Mouse (Mus musculus) CH12.LX (cell line): ENCODE measurements around the gene Sbno1. TPM values are rescaled to one million over a fixed set of nuclear protein-coding genes. Genes with fewer than 3 reads are reported as not detected.

Experiments used
- DNase-seq: peaks from one replicate; pipeline ENCODE4 v3.0.0-alpha.2; 2013; ENCODE audit errors: extremely low read depth
- H3K27ac ChIP-seq: 2 replicates; pipeline ENCODE4 v1.5.1; 2012; ENCODE audit warnings: low read depth, mild to moderate bottlenecking, control low read depth, moderate library complexity; ENCODE audit not compliant: insufficient read depth
- H3K27me3 ChIP-seq: replicated peaks from 2 replicates; pipeline ENCODE3; 2012; ENCODE audit warnings: inconsistent platforms
- H3K36me3 ChIP-seq, 2 experiments: replicated peaks in 1 of 2; 2 replicates each; pipeline versions ENCODE3 to v1.6.1; 2012; ENCODE audit warnings: inconsistent platforms in 1 of 2, low read length in 1 of 2, mild to moderate bottlenecking in 1 of 2, mixed read lengths in 1 of 2, moderate library complexity in 1 of 2; ENCODE audit not compliant: control insufficient read depth in 1 of 2, insufficient read depth in 1 of 2
- H3K4me1 ChIP-seq, 2 experiments: 2 replicates each; pipeline ENCODE4 v1.6.1; 2012; ENCODE audit warnings: inconsistent platforms in 1 of 2, moderate library complexity in 1 of 2; ENCODE audit not compliant: insufficient read depth in 2 of 2, control insufficient read depth in 1 of 2
- H3K4me2 ChIP-seq: 2 replicates; pipeline ENCODE4 v1.6.1; 2012; ENCODE audit warnings: low read depth, mild to moderate bottlenecking, control low read depth; ENCODE audit not compliant: poor library complexity, insufficient read depth, severe bottlenecking
- H3K4me3 ChIP-seq, 3 experiments: fragments of 150-350 bp in 1 of 3; sonication (generic) in 1 of 3; replicated peaks in 1 of 3; 2 replicates each; pipeline versions ENCODE3 to v1.5.1; 2011 to 2012; ENCODE audit warnings: low read depth in 2 of 3, low read length in 2 of 3, mild to moderate bottlenecking in 2 of 3, moderate library complexity in 2 of 3, control low read depth in 1 of 3, improper control_type of control experiment in 1 of 3, inconsistent platforms in 1 of 3, mixed read lengths in 1 of 3; ENCODE audit not compliant: poor library complexity in 1 of 3
- H3K79me2 ChIP-seq: replicated peaks from 2 replicates; pipeline ENCODE4 v1.6.1; 2012; ENCODE audit warnings: mild to moderate bottlenecking, moderate library complexity; ENCODE audit not compliant: control insufficient read depth, poor library complexity, insufficient read depth, severe bottlenecking; ENCODE audit errors: extremely low read depth
- H3K9ac ChIP-seq: 2 replicates; pipeline ENCODE4 v1.6.1; 2012; ENCODE audit warnings: low read depth, mild to moderate bottlenecking, control low read depth, moderate library complexity; ENCODE audit not compliant: insufficient read depth
- H3K9me3 ChIP-seq: replicated peaks from 2 replicates; pipeline ENCODE3; 2012; ENCODE audit warnings: low read length, inconsistent platforms, mixed read lengths
- BHLHE40 ChIP-seq: IDR thresholded peaks from 2 replicates; pipeline ENCODE4 v1.6.1; 2011; ENCODE audit warnings: mild to moderate bottlenecking, low read depth, low read length, improper control_type of control experiment
- CHD1 ChIP-seq: IDR thresholded peaks from 2 replicates; pipeline ENCODE4 v1.6.1; 2012; ENCODE audit warnings: low read depth, low read length, improper control_type of control experiment, inconsistent platforms
- CHD2 ChIP-seq: IDR thresholded peaks from 2 replicates; pipeline ENCODE4 v1.6.1; 2011; ENCODE audit warnings: low read length, improper control_type of control experiment
- CTCF ChIP-seq, 2 experiments: IDR thresholded peaks in 1 of 2; conservative IDR thresholded peaks in 1 of 2; 2 replicates each; pipeline ENCODE4 v1.5.1; 2011 to 2012; ENCODE audit warnings: low read depth in 2 of 2, low read length in 2 of 2, improper control_type of control experiment in 1 of 2, inconsistent platforms in 1 of 2, mild to moderate bottlenecking in 1 of 2, moderate library complexity in 1 of 2
- EP300 ChIP-seq: IDR thresholded peaks from 2 replicates; pipeline ENCODE4 v1.6.1; 2011; ENCODE audit warnings: low read length, improper control_type of control experiment
- IRF4 ChIP-seq: IDR thresholded peaks from 2 replicates; pipeline ENCODE4 v1.6.1; 2014; ENCODE audit warnings: low read depth, mild to moderate bottlenecking, inconsistent platforms, low read length, improper control_type of control experiment
- JUN ChIP-seq: IDR thresholded peaks from 2 replicates; pipeline ENCODE4 v1.6.1; 2011; ENCODE audit warnings: low read depth, mild to moderate bottlenecking, low read length, improper control_type of control experiment, moderate library complexity; ENCODE audit not compliant: insufficient read depth
- KAT2A ChIP-seq: IDR thresholded peaks from 2 replicates; pipeline ENCODE4 v1.6.1; 2012; ENCODE audit warnings: low read length, improper control_type of control experiment, inconsistent platforms; ENCODE audit not compliant: insufficient replicate concordance
- MAFK ChIP-seq: IDR thresholded peaks from 2 replicates; pipeline ENCODE4 v1.6.1; 2011; ENCODE audit warnings: low read length, improper control_type of control experiment; ENCODE audit not compliant: insufficient replicate concordance
- MAX ChIP-seq: IDR thresholded peaks from 2 replicates; pipeline ENCODE4 v1.6.1; 2011; ENCODE audit warnings: low read length, improper control_type of control experiment
- MAZ ChIP-seq: IDR thresholded peaks from 2 replicates; pipeline ENCODE4 v1.6.1; 2012; ENCODE audit warnings: low read depth, mild to moderate bottlenecking, inconsistent platforms, low read length, improper control_type of control experiment, moderate library complexity
- MEF2A ChIP-seq: IDR thresholded peaks from 2 replicates; pipeline ENCODE4 v1.6.1; 2014; ENCODE audit warnings: low read depth, mild to moderate bottlenecking, inconsistent platforms, low read length, improper control_type of control experiment, borderline replicate concordance
- MYC ChIP-seq: IDR thresholded peaks from 2 replicates; pipeline ENCODE4 v1.6.1; 2011; ENCODE audit warnings: low read depth, mild to moderate bottlenecking, improper control_type of control experiment, low read length
- NELFE ChIP-seq: IDR thresholded peaks from 2 replicates; pipeline ENCODE4 v1.6.1; 2011; ENCODE audit warnings: low read depth, low read length, improper control_type of control experiment
- POLR2A ChIP-seq: IDR thresholded peaks from 2 replicates; pipeline ENCODE4 v1.6.1; 2011; ENCODE audit warnings: low read depth, mild to moderate bottlenecking, improper control_type of control experiment, low read length
- POLR2AphosphoS2 ChIP-seq: IDR thresholded peaks from 2 replicates; pipeline ENCODE4 v1.6.1; 2011; ENCODE audit warnings: low read depth, low read length, improper control_type of control experiment
- TBP ChIP-seq: conservative IDR thresholded peaks from 2 replicates; pipeline ENCODE4 v1.6.1; 2011; ENCODE audit warnings: low read depth, low read length, improper control_type of control experiment
- UBTF ChIP-seq: IDR thresholded peaks from 2 replicates; pipeline ENCODE4 v1.6.1; 2012; ENCODE audit warnings: low read depth, mild to moderate bottlenecking, inconsistent platforms, low read length, improper control_type of control experiment, moderate library complexity
- USF2 ChIP-seq: conservative IDR thresholded peaks from 2 replicates; pipeline ENCODE4 v1.6.1; 2011; ENCODE audit warnings: low read depth, low read length, improper control_type of control experiment
- ZC3H11A ChIP-seq: IDR thresholded peaks from 2 replicates; pipeline ENCODE4 v1.6.1; 2012; ENCODE audit warnings: low read depth, mild to moderate bottlenecking, inconsistent platforms, low read length, improper control_type of control experiment
- ZMIZ1 ChIP-seq: IDR thresholded peaks from 2 replicates; pipeline ENCODE4 v1.6.1; 2012; ENCODE audit warnings: low read depth, mild to moderate bottlenecking, inconsistent platforms, low read length, improper control_type of control experiment
- ZNF384 ChIP-seq: IDR thresholded peaks from 2 replicates; pipeline ENCODE4 v1.6.1; 2012; ENCODE audit warnings: low read depth, low read length, improper control_type of control experiment, inconsistent platforms
- dilution Hi-C: fragments of 300-500 bp; cut with MboI; formaldehyde crosslinking; loops from 2 replicates; pipeline ENCODE4 v1.14.3; 2020; ENCODE audit warnings: low sequenced_read_pairs; ENCODE audit not compliant: extremely low pct_unique_long_range_greater_than_20kb, extremely low pct_ligation_motif_present
- in situ Hi-C: fragments of 300-500 bp; cut with MboI; formaldehyde crosslinking; loops from 3 replicates; pipeline ENCODE4 v1.14.3; 2019; ENCODE audit warnings: low sequenced_read_pairs, low pct_ligation_motif_present, low pct_unique_long_range_greater_than_20kb, mixed read lengths
- polyA plus RNA-seq: library from polyadenylated mRNA; unstranded; fragments of >175 nt; gene quantifications from 2 replicates; pipeline ENCODE4 v1.2.1, GENCODE M21; 2012; ENCODE audit warnings: low read depth; ENCODE audit not compliant: insufficient read length
- total RNA-seq, 2 experiments: library from RNA; depleted of rRNA; stranded (reverse); fragments of 300-350 nt in 1 of 2; fragments of >200 nt in 1 of 2; gene quantifications; 2 replicates each; pipeline ENCODE4 v1.2.3; 2012 to 2014

Sbno1 gene
- total and polyA plus RNA-seq, 3 experiments, result 35.0 to 48.5 (median 38.3) TPM

- peak overlapping the region; percentile 39; the same call in 1 of the 2 replicates for H3K27ac ChIP-seq
These were observed 772 bp upstream of the Sbno1 start for GRCm38 (mm10) chr5:124426475-124427071.

GRCm38 (mm10) chr5:124424723-124425411 lies 934 bp downstream of the Sbno1 start:
- H3K4me2 ChIP-seq, result peak overlapping the region; percentile 33; the same call in 1 of the 2 replicates
- dilution Hi-C loops, result no loop called here
- H3K79me2 ChIP-seq, result peaks cover 50% of the 10 kb centered on the region
- peaks cover 7 to 22% of the 10 kb centered on the region in 2 experiments for H3K4me1 ChIP-seq
- TF ChIP-seq MAZ (no peak), UBTF (0 out of 2 replicates have a peak, but pooled peaks have one; percentile 63), MAX (no peak)
- TF ChIP-seq, all 38 proteins: peak for 1
- H3K27ac ChIP-seq, result peak overlapping the region; percentile 39; the same call in 1 of the 2 replicates
- in situ Hi-C loops, result loop anchor here (25.0 kb wide), 1 partner anchor 437 kb away; the partner anchor contains the start of genes Ccdc92 and Zfp664
- peaks cover 0 to 15% of the 10 kb centered on the region in 2 experiments for H3K36me3 ChIP-seq
- no peaks in the 10 kb centered on the region for H3K9me3 ChIP-seq
- H3K9ac ChIP-seq, result peak overlapping the region; percentile 97
- peak overlapping the region; percentile 94 to 98 (median 97) for H3K4me3 ChIP-seq
- no peaks in the 10 kb centered on the region for H3K27me3 ChIP-seq
- peak; percentile 29 for DNase-seq

More at GRCm38 (mm10) chr5:124426475-124427071, 772 bp upstream of the Sbno1 start:
- H3K9ac ChIP-seq, result peak overlapping the region; percentile 31; the same call in 1 of the 2 replicates
- no peaks in the 10 kb centered on the region for H3K27me3 ChIP-seq
- peak overlapping the region in 2 of 3 experiments; percentile 27 to 42 for H3K4me3 ChIP-seq
- peaks cover 7 to 22% of the 10 kb centered on the region in 2 experiments for H3K4me1 ChIP-seq
- no peak for DNase-seq
- in situ Hi-C loops, result loop anchor here (25.0 kb wide), 1 partner anchor 436 kb away; the partner anchor contains the start of genes Ccdc92 and Zfp664
- dilution Hi-C loops, result no loop called here
- no peaks in the 10 kb centered on the region for H3K9me3 ChIP-seq
- H3K4me2 ChIP-seq, result peak overlapping the region; percentile 64
- peaks cover 35% of the 10 kb centered on the region for H3K79me2 ChIP-seq
- peaks cover 0 to 12% of the 10 kb centered on the region in 2 experiments for H3K36me3 ChIP-seq
- peak; percentile 47 for TF ChIP-seq IRF4
- TF ChIP-seq ZC3H11A, result no peak

- Histone ChIP-seq H3K4me1 (peaks cover 7 to 22% of the 10 kb centered on the region in 2 experiments), H3K4me3 (peak overlapping the region; percentile 94 to 98 (median 97)), H3K79me2 (peaks cover 56% of the 10 kb centered on the region), H3K36me3 (peaks cover 0 to 21% of the 10 kb centered on the region in 2 experiments), H3K4me2 (peak overlapping the region; percentile 33), H3K9me3 (no peaks in the 10 kb centered on the region), H3K27ac (peak overlapping the region; percentile 39; the same call in 1 of the 2 replicates), H3K27me3 (no peaks in the 10 kb centered on the region), H3K9ac (peak overlapping the region; percentile 97; the same call in 1 of the 2 replicates)
- peak; percentile 53 for DNase-seq
- in situ Hi-C loops (no loop called here), dilution Hi-C loops (no loop called here)
- TF ChIP-seq MAX (peak; percentile 95), TBP (peak; percentile 67; the same call in 1 of the 2 replicates), ZMIZ1 (no peak), EP300 (no peak), CHD1 (no peak), ZNF384 (no peak), IRF4 (no peak), KAT2A (no peak), CTCF (conservative IDR thresholded peaks at IDR 0.05 in 1 of 2, IDR thresholded peaks at IDR 0.05 in 1 of 2; ENCODE audit: low read depth in 2 of 2, low read length in 2 of 2) (no peak), MYC (peak; percentile 93), CHD2 (peak; percentile 31; the same call in 1 of the 2 replicates), MAZ (no peak), NELFE (no peak), POLR2A (no peak), MEF2A (no peak), POLR2AphosphoS2 (no peak), BHLHE40 (peak; percentile 57), JUN (no peak), MAFK (no peak), USF2 (peak; percentile 53)
These were observed 1.5 kb downstream of the Sbno1 start for GRCm38 (mm10) chr5:124424200-124424722.
